Mouse (Mus musculus): ENCODE measurements around the gene Sptbn1.
"Not testable (repeated sequence)": the region's sequence is repeated elsewhere in the genome, so short reads cannot be mapped to it uniquely, and the experiment has no call there.

Sptbn1 gene

GRCm38 (mm10) chr11:30255211-30255610 is 12.8 kb downstream of the Sptbn1 start:
- DNase-seq = not testable (repeated sequence)

GRCm38 (mm10) chr11:30251294-30251904 is 16.6 kb downstream of the Sptbn1 start:
- DNase-seq = no peak

- no peak for DNase-seq
Observed at GRCm38 (mm10) chr11:30249452-30250016, 18.4 kb downstream of the Sptbn1 start.

- DNase-seq = no peak
Observed at GRCm38 (mm10) chr11:30247106-30247505, 20.9 kb downstream of the Sptbn1 start.

- no peak for DNase-seq
Observed at GRCm38 (mm10) chr11:30246161-30246560, 21.8 kb downstream of the Sptbn1 start.

GRCm38 (mm10) chr11:30244172-30244571 is 23.8 kb downstream of the Sptbn1 start:
- no peak for DNase-seq

GRCm38 (mm10) chr11:30243591-30243990 is 24.4 kb downstream of the Sptbn1 start:
- DNase-seq = peak; percentile 76 to 80

GRCm38 (mm10) chr11:30240861-30241260 is 27.1 kb downstream of the Sptbn1 start:
- no peak for DNase-seq

- peak; percentile 52 to 53 for DNase-seq
Observed at GRCm38 (mm10) chr11:30237960-30238359, 30.0 kb downstream of the Sptbn1 start.

- no peak for DNase-seq
Observed at GRCm38 (mm10) chr11:30236681-30237242, 31.2 kb downstream of the Sptbn1 start.

- no peak for DNase-seq
Observed at GRCm38 (mm10) chr11:30235666-30236065, 32.3 kb downstream of the Sptbn1 start.

- DNase-seq = no peak
Observed at GRCm38 (mm10) chr11:30235218-30235617, 32.8 kb downstream of the Sptbn1 start.

GRCm38 (mm10) chr11:30233946-30234345 is 34.0 kb downstream of the Sptbn1 start:
- no peak for DNase-seq

GRCm38 (mm10) chr11:30232082-30232481 is 35.9 kb downstream of the Sptbn1 start:
- peak; percentile 77 to 82 for DNase-seq

GRCm38 (mm10) chr11:30231336-30231735 is 36.6 kb downstream of the Sptbn1 start:
- no peak for DNase-seq

- DNase-seq = no peak
Observed at GRCm38 (mm10) chr11:30230330-30230771, 37.6 kb downstream of the Sptbn1 start.

GRCm38 (mm10) chr11:30226756-30227155 is 41.2 kb downstream of the Sptbn1 start:
- DNase-seq = no peak

- DNase-seq = no peak
Observed at GRCm38 (mm10) chr11:30224599-30224998, 43.4 kb downstream of the Sptbn1 start.

GRCm38 (mm10) chr11:30222636-30223035 is 45.3 kb downstream of the Sptbn1 start:
- peak; percentile 35 to 36 for DNase-seq

GRCm38 (mm10) chr11:30221043-30221442 is 46.9 kb downstream of the Sptbn1 start:
- no peak for DNase-seq

GRCm38 (mm10) chr11:30218386-30218785 is 49.6 kb downstream of the Sptbn1 start:
- no peak for DNase-seq

- DNase-seq = no peak
Observed at GRCm38 (mm10) chr11:30217496-30217895, 50.5 kb downstream of the Sptbn1 start.

- no peak for DNase-seq
Observed at GRCm38 (mm10) chr11:30211663-30212416, 56.1 kb downstream of the Sptbn1 start.

- no peak for DNase-seq
Observed at GRCm38 (mm10) chr11:30211141-30211540, 56.8 kb downstream of the Sptbn1 start.
